ENCODE assay signal across 9 mouse cellular contexts in genomic region chr5:147721438-147721837, GRCm38 (mm10). TPM values are rescaled to one million over a fixed set of nuclear protein-coding genes. Genes with fewer than 3 reads are reported as not detected.
A peak's percentile ranks its signal among the peaks of the same experiment; 100 is the strongest.
DNase-seq lines count a peak whose midpoint lies in the region; ATAC-seq lines count a peak whose summit lies in the region.
"Had no signal": no experiment of that assay in that cellular context is flagged by ENCODE, and none has a peak within 500 bp of the region (broad histone marks: within the 10 kb centered on the region; RNA-seq: fewer than 3 reads in every experiment).

No protein-coding gene starts in this region.

- H3K4me1 ChIP-seq in megakaryocyte, embryonic 14.5 days = peaks cover 68% of the 10 kb centered on the region
- peaks cover 42% of the 10 kb centered on the region for H3K4me1 ChIP-seq in heart, embryonic 13.5 days

- peak; percentile 49 for DNase-seq in kidney, postnatal 14 days
- DNase-seq in lung, postnatal 4 days = peak; percentile 25 to 55
- no peak for DNase-seq in frontal cortex, postnatal 10 days (ENCODE audit: low spot score in 2 of 2)
- DNase-seq in spleen, postnatal 10 days (ENCODE audit: low spot score in 2 of 2) = no peak
- DNase-seq: cerebellum, adult 18-20 months had no signal

- peak overlapping the region; percentile 89 for H3K4me3 ChIP-seq in megakaryocyte, embryonic 14.5 days (replicated peaks)
- peak overlapping the region; percentile 26 for H3K4me3 ChIP-seq in heart, embryonic 13.5 days
- H3K4me3 ChIP-seq: forebrain, embryonic 10.5 days had no signal

- no peak for ATAC-seq in megakaryocyte, adult 5-6 weeks (ENCODE audit: poor library complexity, severe bottlenecking)
- no peak for ATAC-seq in heart, embryonic 13.5 days (ENCODE audit: extremely low read depth, insufficient number of reproducible peaks, low FRiP score, low TSS enrichment)

- H3K27me3 ChIP-seq in megakaryocyte, embryonic 14.5 days (replicated peaks) = peaks cover 74% of the 10 kb centered on the region
- H3K27me3 ChIP-seq in heart, embryonic 13.5 days (replicated peaks) = peaks cover 74% of the 10 kb centered on the region

- H3K27ac ChIP-seq in heart, embryonic 13.5 days (replicated peaks) = peak overlapping the region; percentile 54
- H3K27ac ChIP-seq: forebrain, embryonic 10.5 days had no signal

- H3K9ac ChIP-seq in heart, embryonic 13.5 days = peak overlapping the region; percentile 33

- H3K36me3 ChIP-seq in megakaryocyte, embryonic 14.5 days (replicated peaks; ENCODE audit: low read length) = no peaks in the 10 kb centered on the region
- H3K36me3 ChIP-seq in heart, embryonic 13.5 days = no peaks in the 10 kb centered on the region
- H3K36me3 ChIP-seq: forebrain, embryonic 10.5 days had no signal

- WGBS in heart, embryonic 13.5 days = 26% methylated on average over 8 of the region's 8 CpGs

- H3K4me2 ChIP-seq in heart, embryonic 13.5 days = peak overlapping the region; percentile 52

- no peaks in the 10 kb centered on the region; the same call in 1 of the 2 replicates for H3K9me3 ChIP-seq in megakaryocyte, embryonic 14.5 days
- no peaks in the 10 kb centered on the region for H3K9me3 ChIP-seq in heart, embryonic 13.5 days
- H3K9me3 ChIP-seq: forebrain, embryonic 10.5 days had no signal

RNA-seq across cellular contexts. Expression of gene Flt1, which starts 4.4 kb away (rescaled TPM):
- 0.36 and 0.47 TPM in 2 replicates for polyA plus RNA-seq in megakaryocyte, embryonic 14.5 days (2012; ENCODE audit: insufficient read depth, low replicate concordance)
- 2.1 and 2.3 TPM in 2 replicates for total RNA-seq in megakaryocyte, adult 5-6 weeks (2015)
- 2.9 and 5.3 TPM in 2 replicates for total RNA-seq in megakaryocyte, adult 5-6 weeks (2017)
- polyA plus RNA-seq in heart, embryonic 13.5 days (2015; fragmentation: Nextera tagmentation; extraction: Ambion mirVana) = 19.4 and 20.1 TPM in 2 replicates

Comparison
In these comparisons a context has a peak if more than half of its experiments do, and no peak if none do; other contexts are left out.
1. DNase-seq: peak in kidney, postnatal 14 days (single experiment) and lung, postnatal 4 days (2 of 2); none in frontal cortex, postnatal 10 days (0 of 2) and spleen, postnatal 10 days (0 of 2).
2. RNA of gene Flt1, which starts 4.4 kb away (polyA plus RNA-seq): 19.4 to 20.1 TPM in heart, embryonic 13.5 days; 0.36 to 0.47 TPM in megakaryocyte, embryonic 14.5 days; every median in the first group is over 10 times any median in the second.